Mouse (Mus musculus): ENCODE results near the gene Trappc10.

Gene Trappc10

GRCm38 (mm10) chr10:78258142-78258675 is 13.8 kb upstream of the Trappc10 start:
- DNase-seq (ENCODE audit: low spot score) = no peak

GRCm38 (mm10) chr10:78255646-78256059 is 11.2 kb upstream of the Trappc10 start:
- DNase-seq (ENCODE audit: low spot score) = no peak

- no peak for DNase-seq (ENCODE audit: low spot score)
These were observed 2.8 kb upstream of the Trappc10 start for GRCm38 (mm10) chr10:78247206-78247605.

- DNase-seq (ENCODE audit: low spot score) = no peak
These were observed 2.3 kb upstream of the Trappc10 start for GRCm38 (mm10) chr10:78246725-78247124.

DNA sequence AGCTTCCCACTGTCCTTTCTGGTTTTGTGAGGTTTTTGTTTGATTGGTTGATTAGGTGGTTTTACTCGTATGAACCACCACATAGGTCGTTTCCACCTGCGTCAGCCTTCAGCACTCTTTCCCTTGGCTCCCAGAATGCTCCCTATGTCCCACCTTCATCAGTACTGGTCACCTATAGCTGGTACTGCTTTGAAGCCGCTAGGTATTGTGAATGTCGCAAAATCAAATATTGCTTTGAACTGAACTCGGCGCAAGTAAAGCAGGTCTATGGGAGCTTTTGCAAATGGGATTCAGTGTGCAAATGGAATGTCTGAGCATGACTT is 745 bp upstream of the Trappc10 start:
- no peak for DNase-seq (ENCODE audit: low spot score)

DNA sequence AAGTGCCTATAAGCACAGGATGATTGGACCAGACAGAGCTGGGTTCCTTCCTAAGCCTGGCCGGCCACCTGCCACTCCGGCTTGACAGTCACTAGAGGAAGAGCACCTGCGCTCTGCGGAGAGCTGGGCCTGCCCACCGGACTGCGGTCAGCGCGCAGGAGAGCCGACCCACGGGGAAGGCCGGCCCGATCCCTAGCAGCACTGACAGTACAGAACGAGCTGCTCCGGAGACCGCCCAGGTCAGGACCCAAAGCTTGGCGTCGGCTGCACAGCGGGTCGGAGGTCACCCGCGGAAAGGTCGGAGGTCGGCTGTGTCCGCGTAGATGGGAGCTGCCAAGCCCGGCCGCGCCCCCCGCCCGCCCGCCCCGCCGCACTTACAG is 393 bp downstream of the Trappc10 start:
- peak; percentile 24 for DNase-seq (ENCODE audit: low spot score)

GRCm38 (mm10) chr10:78238926-78239325 is 5.5 kb downstream of the Trappc10 start:
- DNase-seq (ENCODE audit: low spot score) = no peak

DNA sequence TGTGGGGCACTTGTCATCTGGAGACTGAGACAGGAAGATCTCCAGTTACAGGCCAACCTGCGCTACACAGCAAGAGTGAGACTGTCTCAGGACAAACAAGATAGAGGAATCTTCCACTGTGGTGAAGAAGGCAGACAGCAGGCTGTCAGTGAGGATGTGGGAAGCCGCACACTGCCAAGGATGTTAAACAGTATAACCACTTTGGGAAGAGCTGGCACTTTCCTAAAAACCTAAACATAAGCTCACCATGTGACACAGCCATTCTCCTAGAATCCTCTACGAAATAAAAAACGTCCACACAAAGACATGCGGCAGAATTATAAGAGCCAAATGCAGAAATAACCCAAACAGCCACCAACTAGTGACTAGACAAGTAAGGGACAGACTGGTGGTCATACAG is 6.1 kb downstream of the Trappc10 start:
- DNase-seq (ENCODE audit: low spot score) = no peak

- DNase-seq (ENCODE audit: low spot score) = no peak
These were observed 6.6 kb downstream of the Trappc10 start for GRCm38 (mm10) chr10:78237809-78238208.

GRCm38 (mm10) chr10:78236885-78237629 is 7.4 kb downstream of the Trappc10 start:
- DNase-seq (ENCODE audit: low spot score) = no peak

DNA sequence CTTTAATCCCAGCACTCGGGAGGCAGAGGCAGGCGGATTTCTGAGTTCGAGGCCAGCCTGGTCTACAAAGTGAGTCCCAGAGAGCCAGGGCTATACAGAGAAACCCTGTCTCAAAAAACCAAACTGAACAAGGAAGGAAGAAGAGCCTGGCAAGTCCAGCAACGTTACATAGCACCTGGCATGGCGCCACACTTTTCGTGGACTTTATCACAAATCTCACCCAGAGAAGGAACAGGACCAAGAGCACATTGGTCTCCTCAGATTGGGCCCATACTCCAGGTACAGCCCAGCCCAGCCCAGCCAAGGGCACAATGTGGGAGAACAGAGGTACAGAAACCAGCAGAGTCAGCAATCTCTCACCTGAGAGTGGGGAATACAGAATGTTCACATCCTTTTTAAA is 10.7 kb downstream of the Trappc10 start:
- DNase-seq (ENCODE audit: low spot score) = no peak

- DNase-seq (ENCODE audit: low spot score) = no peak
These were observed 11.3 kb downstream of the Trappc10 start for GRCm38 (mm10) chr10:78233161-78233560.

GRCm38 (mm10) chr10:78232301-78232980 is 12.0 kb downstream of the Trappc10 start:
- DNase-seq (ENCODE audit: low spot score) = peak; percentile 25

DNA sequence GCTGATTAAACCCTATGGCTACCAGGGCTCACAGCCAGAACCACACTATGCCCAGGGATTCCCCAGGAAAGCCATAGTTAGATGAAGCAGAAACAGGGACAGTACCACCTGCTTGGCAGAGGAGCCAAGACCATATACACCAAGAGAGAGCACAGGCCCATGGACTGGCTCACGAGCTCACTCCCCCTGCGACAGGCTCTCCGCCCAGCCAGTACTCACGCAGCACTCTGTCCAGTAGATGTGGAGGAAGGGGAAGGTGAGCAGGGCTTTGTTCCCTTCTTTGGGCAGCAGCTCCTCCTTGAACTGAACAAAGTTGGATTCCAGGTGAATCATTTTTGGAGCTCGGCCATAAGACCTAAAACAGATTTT is 15.9 kb downstream of the Trappc10 start:
- DNase-seq (ENCODE audit: low spot score) = no peak

DNA sequence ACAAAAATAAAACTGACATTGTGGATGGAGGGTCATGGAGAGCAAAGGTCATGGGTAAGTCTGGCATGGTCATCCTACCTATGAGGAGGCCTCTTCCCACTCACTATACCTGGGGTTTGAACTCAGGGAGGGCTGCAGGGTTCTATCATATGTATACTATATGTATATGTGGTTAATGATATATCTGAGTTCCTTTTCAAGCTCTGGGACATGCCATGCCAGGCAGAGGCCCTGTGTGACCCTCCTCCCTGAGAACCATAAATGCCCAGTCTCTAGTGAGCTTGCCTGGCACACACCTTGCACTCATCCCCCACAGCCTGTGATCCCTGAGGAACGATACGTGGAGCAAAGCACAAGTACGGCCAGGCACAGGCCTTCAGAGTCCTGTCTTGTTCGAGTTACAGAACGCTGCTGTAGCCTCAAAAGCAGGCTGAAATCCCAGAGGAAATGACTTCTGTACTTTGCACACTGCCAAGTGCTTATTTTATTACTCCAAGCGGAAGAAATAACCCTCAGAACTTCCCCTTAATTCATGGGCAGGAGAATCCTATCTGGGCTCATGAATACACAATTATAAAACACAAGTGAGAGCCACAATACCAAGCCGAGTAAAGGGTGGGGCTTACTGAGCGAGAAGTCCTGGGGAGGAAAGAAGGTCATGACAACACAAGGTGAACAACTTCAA is 16.4 kb downstream of the Trappc10 start:
- DNase-seq (ENCODE audit: low spot score) = no peak

DNA sequence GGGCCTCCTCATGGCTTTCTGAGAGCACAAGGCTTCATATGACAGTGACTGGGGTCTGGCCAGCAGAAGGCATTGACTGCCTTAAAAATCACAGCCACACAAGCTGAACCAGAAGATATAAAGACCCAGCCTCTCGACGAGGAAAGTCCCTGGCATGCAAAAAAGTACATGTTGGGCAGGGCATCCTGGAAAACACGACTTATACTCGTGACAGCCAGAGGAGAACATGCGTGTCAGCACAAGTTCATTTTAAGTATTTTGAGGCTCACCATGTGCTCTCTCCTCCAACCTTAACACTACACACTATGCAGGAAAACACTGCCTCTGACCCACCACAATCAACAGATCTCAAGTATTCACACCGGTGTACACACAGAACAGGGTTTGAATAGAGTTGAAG is 20.3 kb downstream of the Trappc10 start:
- no peak for DNase-seq (ENCODE audit: low spot score)

DNA sequence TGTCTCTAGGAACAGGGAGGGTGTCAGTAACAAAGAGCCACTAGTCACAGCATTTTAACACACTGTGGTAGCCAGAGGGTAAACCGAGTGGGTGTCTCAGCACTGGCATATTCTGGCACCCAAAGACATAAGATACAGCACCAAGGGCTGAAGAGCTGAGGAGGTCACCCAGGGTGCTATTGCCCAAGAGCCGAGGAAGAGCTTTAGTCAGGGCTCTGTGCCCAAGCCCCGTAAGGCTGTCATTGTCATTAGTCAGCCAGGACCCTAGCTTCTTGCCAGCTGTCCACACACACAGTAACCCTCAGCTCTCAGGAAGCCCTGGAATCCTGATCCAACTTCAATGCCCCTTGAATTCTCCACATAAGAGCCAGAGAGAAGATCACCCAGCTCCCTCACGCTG is 21.5 kb downstream of the Trappc10 start:
- no peak for DNase-seq (ENCODE audit: low spot score)

- DNase-seq (ENCODE audit: low spot score) = no peak
These were observed 23.1 kb downstream of the Trappc10 start for GRCm38 (mm10) chr10:78221315-78221714.

DNA sequence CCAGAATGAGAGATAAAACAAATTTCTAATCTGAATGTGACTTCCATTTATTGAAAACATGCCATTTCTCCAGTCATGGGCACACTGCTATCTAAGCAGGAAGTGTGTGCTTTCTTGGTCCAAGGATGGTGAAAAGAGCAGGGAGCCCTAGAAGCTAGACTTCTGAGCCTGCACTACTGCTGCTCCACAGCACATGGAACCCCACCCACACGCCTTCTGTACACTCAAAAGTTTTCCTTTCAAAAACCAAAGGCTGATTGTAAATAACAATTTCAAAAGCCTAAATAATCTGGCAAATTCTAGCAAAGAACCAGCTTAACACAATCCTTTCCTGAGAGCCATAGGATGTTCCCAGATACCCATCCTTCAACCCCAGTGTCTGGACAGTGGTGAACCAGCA is 24.9 kb downstream of the Trappc10 start:
- no peak for DNase-seq (ENCODE audit: low spot score)

GRCm38 (mm10) chr10:78218576-78218975 is 25.9 kb downstream of the Trappc10 start:
- DNase-seq (ENCODE audit: low spot score) = no peak

GRCm38 (mm10) chr10:78216376-78217083 is 27.9 kb downstream of the Trappc10 start:
- no peak for DNase-seq (ENCODE audit: low spot score)

- no peak for DNase-seq (ENCODE audit: low spot score)
These were observed 30.1 kb downstream of the Trappc10 start for GRCm38 (mm10) chr10:78214371-78214770.

Measured in T-cell, adult 2 months (primary cell).